8 mouse cellular contexts compared by ENCODE assay signal in genomic region chr6:51470311-51471178, GRCm38 (mm10). TPM values are rescaled to one million over a fixed set of nuclear protein-coding genes. Genes with fewer than 3 reads are reported as not detected.
DNase-seq lines count a peak whose midpoint lies in the region; ATAC-seq lines count a peak whose summit lies in the region.

Cbx3 (plus strand) TSS chr6:51470360.

- H3K36me3 ChIP-seq in hindbrain, embryonic 11.5 days (ENCODE audit: control insufficient read depth, insufficient read depth, low read length): peaks cover 7% of the 10 kb centered on the region; the same call in 1 of the 2 replicates

- DNase-seq in NIH3T3 (ENCODE audit: low read depth): peak; percentile 96
- DNase-seq in cerebellum, adult 9-11 months: peak; percentile 87
- peak; percentile 79 to 83 for DNase-seq in frontal cortex, postnatal 10 days (ENCODE audit: low spot score in 2 of 2)
- DNase-seq in hindbrain, embryonic 11.5 days (ENCODE audit: low spot score): peak; percentile 89
- DNase-seq in layer of hippocampus, postnatal 36 days: peak; percentile 83 to 85
- DNase-seq in lung, postnatal 25 days (ENCODE audit: low spot score): peak; percentile 87
- peak; percentile 81 for DNase-seq in retina, postnatal 7 days (ENCODE audit: low read depth, low spot score)
- DNase-seq in urinary bladder, adult 18-20 months (ENCODE audit: low spot score in 2 of 2): peak; percentile 46 to 74

- WGBS in hindbrain, embryonic 11.5 days: 1% methylated on average over 72 of the region's 99 CpGs

- H3K9me3 ChIP-seq in hindbrain, embryonic 11.5 days (ENCODE audit: control insufficient read depth, low read length): no peaks in the 10 kb centered on the region

- ATAC-seq in hindbrain, embryonic 11.5 days (ENCODE audit: low FRiP score): peak; percentile 87

- H3K4me1 ChIP-seq in hindbrain, embryonic 11.5 days (replicated peaks; ENCODE audit: control insufficient read depth, insufficient read depth, low read length): peaks cover 4% of the 10 kb centered on the region

- H3K4me3 ChIP-seq in hindbrain, embryonic 11.5 days (ENCODE audit: low read depth, low read length): peak within 1 kb of the TSS; percentile 98

- peak within 1 kb of the TSS; percentile 48 for H3K4me2 ChIP-seq in hindbrain, embryonic 11.5 days (replicated peaks; ENCODE audit: low read depth, low read length)

- H3K27ac ChIP-seq in hindbrain, embryonic 11.5 days (ENCODE audit: low read depth, low read length): peak within 1 kb of the TSS; percentile 100

- no peaks in the 10 kb centered on the region for H3K27me3 ChIP-seq in hindbrain, embryonic 11.5 days (ENCODE audit: control insufficient read depth, insufficient read depth, low read length)

- H3K9ac ChIP-seq in hindbrain, embryonic 11.5 days (ENCODE audit: low read depth, low read length): peak within 1 kb of the TSS; percentile 100

RNA-seq across cellular contexts. Expression of gene Cbx3, which starts in this region (rescaled TPM):
- polyA plus RNA-seq in hindbrain, embryonic 11.5 days (2014; fragmentation: Nextera tagmentation; extraction: Ambion mirVana): 660 and 672 TPM in 2 replicates
- total RNA-seq in layer of hippocampus, postnatal 36 days (2021): 100 to 1,000 TPM; 139 to 148 TPM

Comparison
In these comparisons a context has a peak if more than half of its experiments do, and no peak if none do; other contexts are left out.
1. Peak in every context shown above with its lines: DNase-seq, ATAC-seq, H3K4me3 ChIP-seq and H3K27ac ChIP-seq.